Mouse (Mus musculus) activated CD4-positive, CD25-positive, alpha-beta regulatory T cell, adult 4 months (primary cell): Measurements from ENCODE around the gene Emx2. TPM values are rescaled to one million over a fixed set of nuclear protein-coding genes. Genes with fewer than 3 reads are reported as not detected.

Experiments used
- polyA plus RNA-seq, 2 experiments: library from polyadenylated mRNA; unstranded; fragments of 100-300 nt; shearing (Covaris generic); gene quantifications; one replicate each; pipeline ENCODE4 v1.2.1; 2017

The Emx2 gene
- polyA plus RNA-seq, 2 experiments from 2014 or later: not detected

Other genes with a start within 250 kb of the Emx2 start
- not detected for gene Kcnk18, start 239.2 kb upstream of the Emx2 start, polyA plus RNA-seq
- 10 to 100 TPM; 12.6 to 19.8 TPM for gene Slc18a2, start 197.5 kb upstream of the Emx2 start, polyA plus RNA-seq
- 100 to 1,000 TPM; 303 to 848 TPM for gene Rps12-ps3, start 136.1 kb upstream of the Emx2 start, polyA plus RNA-seq
- gene Pdzd8, start 112.6 kb upstream of the Emx2 start, polyA plus RNA-seq: 1 to 10 TPM; 8.7 to 9.4 TPM